Mouse (Mus musculus): Measurements from ENCODE around the gene Acot3.

- TF ChIP-seq CTCF (IDR thresholded peaks at IDR 0.05; ENCODE audit: extremely low read depth, insufficient read depth, low read length) (no peak), POLR2A (IDR thresholded peaks at IDR 0.05; ENCODE audit: extremely low read depth, insufficient read depth, low read length) (no peak)
Measured at GRCm38 (mm10) chr12:84011251-84012040, 40.5 kb upstream of the Acot3 start.
